Mouse (Mus musculus) ES-CJ7 (cell line): ENCODE data around the gene Frmd7.

Experiments
- DNase-seq: peaks from one replicate; pipeline ENCODE4 v3.0.0; 2011; ENCODE audit warnings: low read depth, low spot score

The Frmd7 gene

DNA sequence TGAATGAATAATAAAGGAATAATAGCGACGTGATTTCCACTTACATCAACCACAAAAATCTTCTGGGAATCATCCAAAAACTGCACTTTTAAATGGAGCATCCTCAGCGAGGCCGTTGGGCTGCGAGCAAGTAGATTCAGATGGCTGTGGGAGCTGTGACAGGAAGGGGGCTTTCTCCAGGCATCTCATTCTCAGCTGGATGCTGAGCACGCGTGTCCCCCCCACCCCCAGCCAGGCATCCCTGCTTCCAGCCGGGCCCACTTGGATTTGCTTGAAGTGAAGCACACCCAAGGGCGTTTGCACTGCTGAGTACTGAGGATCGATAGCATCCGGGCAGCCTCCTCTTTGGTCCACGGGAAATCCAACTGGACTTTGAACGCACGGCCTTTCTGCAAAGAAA is at the start of gene Frmd7:
Frmd7 (minus strand) TSS at position 101 of the 400 bp plus-strand sequence.
- no peak for DNase-seq

DNA sequence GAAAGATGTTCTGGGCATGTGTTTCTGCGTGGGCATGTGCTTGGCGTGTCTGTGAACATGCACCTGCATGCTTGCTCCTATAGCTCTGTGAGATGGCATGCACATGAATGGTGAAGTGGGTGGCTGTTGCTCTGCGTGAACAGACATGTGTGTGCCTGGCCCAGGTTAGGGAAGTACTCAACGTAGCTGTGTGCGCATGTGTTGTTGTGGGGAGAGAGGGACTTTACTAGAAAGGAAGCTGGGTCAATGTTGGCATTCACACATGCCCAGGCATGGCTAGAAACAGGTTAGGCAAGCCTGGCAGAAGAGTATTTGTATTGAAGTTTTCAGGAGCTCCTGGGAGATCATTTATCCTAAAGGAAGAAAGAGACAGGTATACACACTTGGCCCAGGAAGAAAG is 48.8 kb upstream of the Frmd7 start:
- no peak for DNase-seq

DNA sequence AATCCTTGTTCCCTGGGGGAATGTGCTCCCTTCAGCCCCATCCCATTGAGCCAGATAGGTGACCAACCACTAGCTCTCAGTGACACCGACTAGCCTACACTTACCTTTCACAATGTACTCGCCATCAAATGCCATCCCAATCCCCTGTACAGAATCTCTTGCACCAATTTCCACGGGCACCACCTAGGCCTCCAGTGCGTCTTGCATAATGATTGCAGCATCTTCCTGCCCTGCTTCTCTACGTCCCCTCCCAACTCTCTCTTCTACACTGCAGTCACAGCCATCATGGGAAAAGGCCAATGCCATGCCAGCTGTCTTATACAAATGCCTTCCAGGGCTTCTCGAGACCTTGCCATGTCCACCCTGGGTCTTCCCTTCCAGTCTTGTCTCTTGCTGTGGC is 47.4 kb upstream of the Frmd7 start:
- no peak for DNase-seq

DNA sequence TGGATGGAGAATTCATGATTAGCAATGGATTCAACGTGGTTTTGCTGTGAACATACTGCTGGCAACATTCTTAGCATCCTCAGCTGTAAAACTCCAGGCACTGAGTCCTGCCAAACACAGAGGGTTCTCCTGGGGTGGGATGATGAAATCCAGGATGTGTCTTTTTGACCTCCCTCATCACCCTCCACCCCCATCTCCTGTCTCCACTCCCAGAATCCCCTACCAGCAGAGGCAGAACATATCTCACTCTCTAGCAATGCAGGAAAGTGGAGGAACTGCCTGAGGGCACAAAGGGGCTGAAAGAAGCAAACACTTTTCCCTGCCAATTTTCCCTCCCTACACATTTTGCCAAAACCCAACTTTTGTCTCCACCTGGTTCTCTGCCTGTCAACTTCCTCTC is 46.1 kb upstream of the Frmd7 start:
- DNase-seq: no peak

DNA sequence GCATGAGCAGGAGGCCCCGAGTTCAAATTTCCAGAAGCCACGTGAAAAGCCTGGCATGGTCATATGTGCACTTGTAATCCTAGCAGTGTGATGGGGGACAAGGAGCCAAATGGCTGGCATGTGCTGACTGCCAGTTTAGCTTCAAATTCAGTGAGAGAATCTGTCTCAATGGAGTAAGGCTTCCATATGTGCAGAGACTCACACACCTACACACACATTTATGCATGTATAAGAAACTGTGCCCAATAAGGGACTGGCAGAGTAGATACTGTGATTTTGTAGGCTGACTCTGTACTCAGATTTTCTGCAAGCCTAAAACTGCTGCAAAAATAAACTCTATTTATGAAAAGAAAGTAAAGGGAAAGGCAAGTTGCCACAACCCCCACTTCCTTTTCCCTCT is 35.9 kb upstream of the Frmd7 start:
- no peak for DNase-seq

DNA sequence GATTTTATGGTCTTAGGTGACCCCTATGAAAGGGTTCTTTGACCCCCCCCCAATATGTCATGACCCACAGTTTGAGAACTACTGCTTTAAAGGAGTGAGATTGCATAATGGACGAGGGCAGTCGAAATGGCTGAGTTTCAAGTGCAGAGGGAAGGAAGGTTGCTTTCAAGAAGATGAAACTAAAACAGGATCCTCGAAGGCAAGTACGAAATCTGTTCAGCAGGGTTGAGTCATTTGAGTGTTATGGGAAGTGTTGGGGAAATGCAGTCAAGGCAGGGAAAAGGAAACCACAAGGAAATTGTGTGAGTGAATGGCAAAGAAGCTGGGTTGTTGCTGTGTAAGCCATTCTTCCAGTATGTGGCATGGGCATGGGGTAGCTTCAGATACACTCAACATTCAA is 29.6 kb upstream of the Frmd7 start:
- DNase-seq: no peak

DNA sequence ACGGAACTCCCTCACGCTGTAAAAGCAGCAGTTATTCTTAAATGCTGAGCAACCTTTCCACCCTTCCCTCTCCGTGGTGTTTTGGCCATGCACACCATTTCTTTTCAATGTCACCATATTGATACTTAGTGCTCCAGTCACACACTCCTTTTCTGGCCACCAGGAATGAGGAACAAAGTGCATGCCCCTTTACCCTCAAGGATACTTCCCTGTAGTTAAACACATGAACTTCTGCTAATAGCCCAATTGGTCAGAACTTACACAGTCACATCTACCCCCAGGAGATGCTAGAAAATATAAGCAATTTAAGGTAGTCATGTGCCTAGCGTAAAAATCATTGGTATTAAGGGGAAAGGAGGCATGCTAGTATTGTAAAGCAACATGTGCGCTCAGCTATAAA is 27.4 kb upstream of the Frmd7 start:
- no peak for DNase-seq

DNA sequence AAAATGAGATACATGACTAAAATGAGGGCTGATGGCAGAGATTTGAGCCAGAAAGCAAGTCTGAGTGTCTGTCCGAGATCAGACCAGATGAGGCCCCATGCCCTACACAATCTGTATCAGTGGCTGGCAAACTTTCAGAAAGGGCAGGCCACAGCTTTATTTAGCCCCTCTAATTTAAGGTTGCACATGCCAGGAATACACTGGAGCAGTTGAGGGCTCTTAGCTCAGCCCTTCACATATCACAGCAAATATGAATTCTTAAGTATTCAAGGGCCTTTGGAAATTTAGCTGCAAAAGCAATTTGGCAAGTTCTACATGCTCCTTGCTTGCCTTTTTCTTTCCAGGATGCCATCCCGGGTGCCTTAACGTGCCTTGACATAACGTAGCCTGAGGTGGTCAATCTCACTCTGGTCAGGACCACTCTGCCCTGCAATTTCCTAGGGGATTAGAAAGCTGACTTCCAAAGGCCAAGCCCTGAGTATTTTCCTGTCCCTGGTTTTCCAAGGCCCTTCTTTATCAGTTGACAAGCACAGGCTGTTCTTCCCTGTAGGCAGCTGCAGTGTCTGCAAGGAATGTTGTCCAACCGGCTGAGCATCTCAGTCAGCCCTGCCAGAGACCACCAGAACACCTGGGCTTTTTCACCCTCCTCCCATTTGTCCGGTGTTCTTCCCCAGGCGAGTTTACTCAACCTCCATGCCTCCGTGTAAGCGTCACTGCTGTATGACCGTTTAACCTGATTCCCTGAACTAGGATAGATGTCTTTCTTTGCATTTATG is 25.8 kb upstream of the Frmd7 start:
- DNase-seq: no peak

DNA sequence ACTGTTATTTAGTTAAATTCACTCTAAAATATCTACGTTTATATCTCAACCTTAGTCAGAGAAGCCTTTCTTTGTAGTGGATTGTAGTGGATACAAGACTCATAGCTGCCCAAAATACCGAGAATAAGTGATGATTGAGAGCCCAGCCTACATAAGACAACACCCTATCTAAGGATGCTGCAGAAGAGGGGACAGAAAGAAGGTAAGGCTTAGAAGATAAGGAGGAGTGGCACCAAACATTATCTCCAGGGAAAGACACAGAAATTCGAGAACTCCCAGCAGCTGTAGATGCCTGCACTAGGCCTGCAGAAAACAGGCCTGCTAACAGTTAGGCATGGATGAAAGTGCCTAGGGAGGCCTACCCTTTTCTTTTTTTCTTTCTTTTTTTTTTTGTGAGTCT is 22.6 kb upstream of the Frmd7 start:
- no peak for DNase-seq

DNA sequence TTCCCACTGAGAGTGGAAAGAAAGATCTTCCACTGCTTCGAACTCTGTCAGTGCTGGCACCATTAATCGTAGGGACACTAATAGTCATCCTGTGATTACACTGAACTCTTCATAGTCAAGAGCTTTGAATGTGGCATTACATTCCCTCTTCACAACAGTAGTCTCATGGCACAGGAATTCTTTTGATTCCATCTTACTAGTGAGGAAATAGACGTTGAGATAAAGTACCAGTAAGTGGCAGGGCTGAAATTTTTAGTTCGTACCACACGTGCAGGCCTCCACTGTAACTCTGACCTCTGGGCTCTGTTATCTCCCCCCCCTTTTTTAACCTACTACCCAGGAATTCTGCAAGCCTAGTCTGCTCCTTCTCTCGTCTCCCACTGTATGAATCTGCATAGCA is 20.4 kb upstream of the Frmd7 start:
- no peak for DNase-seq

DNA sequence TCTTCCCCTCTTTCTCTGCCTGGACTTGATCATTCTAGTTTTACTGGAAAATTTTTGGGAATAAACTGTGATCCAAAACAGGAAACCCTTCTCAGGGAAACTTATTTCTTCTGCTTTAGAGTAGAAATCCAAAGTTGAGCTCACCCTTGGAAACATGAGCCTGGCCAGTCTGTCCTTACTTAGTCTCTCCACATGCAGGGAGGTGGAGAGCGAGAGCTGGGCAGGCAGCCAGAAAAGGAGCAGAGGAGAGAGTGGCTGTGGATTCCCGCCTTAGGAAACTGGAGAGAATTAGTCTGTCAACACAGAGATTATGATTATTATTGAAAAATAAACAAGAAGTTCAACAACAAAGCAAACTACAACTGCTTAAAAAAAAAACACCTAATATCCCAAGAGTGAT is 6.1 kb upstream of the Frmd7 start:
- DNase-seq: no peak

DNA sequence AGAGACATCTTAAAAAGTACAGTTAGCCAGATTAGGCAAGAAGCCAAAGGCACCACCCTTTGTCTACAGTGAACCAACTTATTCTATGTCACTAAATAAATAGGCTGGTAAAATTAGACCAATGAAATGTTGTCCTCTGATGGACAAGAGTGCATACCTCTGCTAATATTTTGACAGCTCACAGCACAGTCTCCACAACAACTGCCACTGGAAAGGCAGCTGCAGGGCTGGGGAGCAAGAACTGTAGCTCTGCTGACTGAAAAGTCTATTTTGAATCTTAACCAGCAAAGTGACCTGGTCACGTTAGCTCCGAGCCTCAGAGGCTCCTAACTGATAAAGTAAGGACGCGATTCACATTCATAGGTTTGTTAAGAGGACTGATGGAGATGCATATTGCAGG is 5.6 kb upstream of the Frmd7 start:
- no peak for DNase-seq

DNA sequence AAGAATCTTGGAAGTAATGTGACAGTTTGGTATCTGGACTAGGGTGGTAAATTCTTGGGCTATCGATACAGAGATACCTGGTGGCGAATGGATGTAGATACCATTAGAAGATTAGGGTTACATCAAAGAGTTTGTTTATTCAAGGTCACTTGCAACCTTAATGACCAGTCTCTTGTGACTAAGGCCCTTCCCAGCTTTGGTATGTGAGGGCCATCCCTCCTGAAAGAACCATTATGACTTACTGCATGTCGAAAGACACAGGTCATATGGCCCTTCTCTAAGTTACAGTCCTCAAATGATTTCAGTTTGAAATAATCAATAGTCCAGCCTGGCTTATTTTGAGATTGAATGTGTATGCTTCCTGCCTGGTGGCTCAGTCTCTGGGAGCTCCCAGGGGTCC is 5.4 kb downstream of the Frmd7 start:
- DNase-seq: no peak

DNA sequence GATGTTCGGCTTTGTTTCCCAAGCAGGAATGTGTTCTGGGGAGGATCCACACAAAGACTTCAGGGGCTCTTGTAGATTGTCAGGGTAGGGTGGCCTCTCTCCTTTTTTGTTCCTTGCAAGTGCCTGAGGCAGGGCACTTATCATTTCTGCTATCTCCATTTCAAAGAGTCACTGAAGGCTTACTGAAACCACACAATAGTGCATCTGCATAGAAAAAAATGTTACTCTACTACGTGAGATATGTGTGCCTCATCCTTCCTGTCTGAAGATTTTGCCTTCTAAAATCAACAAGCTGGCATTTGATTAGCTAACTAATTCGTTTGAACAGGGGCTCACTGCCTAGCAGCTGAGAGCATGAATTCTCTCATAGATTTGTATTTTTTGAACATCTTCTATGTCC is 12.2 kb downstream of the Frmd7 start:
- no peak for DNase-seq

DNA sequence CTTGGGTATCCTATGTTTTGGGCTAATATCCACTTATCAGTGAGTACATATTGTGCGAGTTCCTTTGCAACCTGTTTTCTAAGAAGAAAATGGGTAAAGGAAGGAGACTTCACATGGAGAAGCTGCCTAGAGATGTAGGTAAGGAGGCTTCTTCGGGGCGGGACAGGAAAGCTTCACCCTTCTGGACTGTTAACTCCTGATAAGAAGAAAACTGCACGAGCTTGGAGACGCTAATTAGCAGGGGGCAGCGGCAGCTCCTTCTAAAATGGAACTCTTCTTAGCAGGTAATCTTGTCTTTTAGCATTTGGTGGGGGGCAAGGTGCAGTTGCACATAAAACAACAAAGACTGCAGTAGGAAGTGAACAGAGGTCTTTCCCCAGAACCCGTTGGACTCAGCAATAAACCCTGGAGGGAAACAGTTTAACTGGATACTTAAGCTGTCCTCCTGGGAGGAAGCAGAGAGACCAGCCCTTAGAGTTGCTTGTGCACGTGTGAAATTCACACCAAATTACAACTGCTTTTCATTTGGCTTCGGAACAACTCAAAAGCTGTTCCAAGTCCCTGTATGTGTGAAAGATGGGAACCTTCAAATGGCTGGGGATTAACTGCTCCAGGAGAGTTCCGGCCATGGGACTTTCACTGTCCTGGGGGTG is 15.5 kb downstream of the Frmd7 start:
- DNase-seq: no peak

DNA sequence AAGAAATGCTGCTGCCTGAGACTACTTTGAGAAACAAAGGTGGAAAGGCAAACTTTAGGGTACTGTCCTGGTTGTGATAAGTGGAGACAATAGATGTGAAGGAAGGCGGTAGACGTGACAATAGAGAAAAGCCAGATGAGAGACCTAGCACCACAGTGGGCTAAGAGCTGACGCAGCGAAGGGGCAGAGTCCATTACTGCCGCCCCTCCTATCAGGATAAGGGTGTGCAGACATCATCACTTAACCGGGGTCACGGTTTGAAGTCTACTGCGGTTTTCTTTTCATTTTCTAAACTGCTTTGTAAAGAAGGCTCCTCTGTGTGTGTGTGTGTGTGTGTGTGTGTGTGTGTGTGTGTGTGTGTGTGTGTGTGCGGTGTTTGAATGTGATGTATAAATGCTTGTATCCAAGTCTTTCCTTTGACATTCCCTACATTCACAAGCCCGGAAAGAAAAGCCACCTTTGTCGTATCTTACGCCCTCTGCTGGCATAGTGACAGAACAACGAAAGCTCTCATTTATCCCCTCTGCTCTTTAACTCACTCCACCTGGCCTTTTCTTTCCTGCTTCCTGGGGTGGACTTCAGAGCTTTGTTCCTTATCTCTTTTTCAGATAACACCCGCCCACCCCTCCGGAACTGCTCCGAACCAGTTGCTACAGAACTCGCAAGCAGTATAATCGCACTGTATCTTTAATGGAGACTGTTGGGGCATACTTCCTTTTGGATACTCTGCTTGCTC is 17.7 kb downstream of the Frmd7 start:
- peak; percentile 38 for DNase-seq

DNA sequence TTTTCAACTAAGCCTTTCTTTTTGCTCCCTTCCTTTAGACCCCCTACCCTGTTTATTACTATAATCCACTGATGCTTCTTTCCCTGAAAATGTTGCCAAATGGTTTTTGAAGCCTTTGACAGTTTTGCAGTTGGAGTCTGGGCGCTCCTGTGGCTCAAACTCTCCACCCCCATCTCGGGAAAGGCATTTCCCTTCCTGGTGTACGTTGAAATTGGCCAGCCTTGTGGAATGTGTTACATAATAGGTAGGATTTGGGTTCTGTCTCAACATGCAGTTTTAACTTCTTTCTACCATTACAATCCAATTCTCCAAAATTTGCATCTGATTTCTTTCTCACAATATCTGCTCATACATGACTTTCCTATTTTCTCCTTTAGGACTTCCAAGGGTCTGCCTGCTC is 23.8 kb downstream of the Frmd7 start:
- no peak for DNase-seq

DNA sequence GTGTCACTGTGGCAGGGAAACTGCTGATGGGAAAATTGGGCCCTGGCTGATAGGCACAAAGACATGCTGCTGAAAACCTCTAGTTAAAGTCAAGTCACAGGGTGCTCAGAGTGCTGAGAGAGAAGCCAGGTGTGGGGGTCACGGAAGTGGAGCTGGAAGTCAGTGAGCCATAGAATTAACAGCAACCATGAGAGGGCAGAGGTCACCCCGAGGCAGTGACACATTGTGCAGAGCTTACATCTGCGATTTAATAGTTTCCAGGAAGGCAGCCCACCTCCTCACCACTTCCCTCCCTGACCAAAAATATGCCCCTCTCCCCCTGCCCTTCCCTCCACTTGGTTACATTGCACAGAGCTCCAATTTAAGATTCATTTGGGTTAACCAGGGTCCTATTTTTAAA is 25.1 kb downstream of the Frmd7 start:
- DNase-seq: no peak

DNA sequence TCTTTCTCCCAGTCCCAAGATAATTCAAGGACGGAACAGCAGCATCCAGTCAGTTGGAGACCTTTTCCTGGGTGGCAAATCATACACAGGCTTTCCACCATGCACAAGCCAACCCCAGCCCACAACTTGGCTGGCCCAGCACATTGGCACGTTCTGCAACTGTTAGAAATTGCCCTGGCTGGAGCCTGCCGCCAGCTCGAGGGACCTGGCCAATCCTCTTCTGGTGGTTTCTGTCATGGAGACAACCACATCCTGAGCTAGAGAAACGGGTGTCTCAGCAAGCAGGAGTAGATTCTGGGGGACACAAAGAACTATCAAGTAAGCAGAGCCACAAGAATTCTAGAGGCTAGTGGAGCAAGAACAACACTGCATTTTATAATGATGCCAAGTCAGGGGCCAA is 32.6 kb downstream of the Frmd7 start:
- DNase-seq: no peak

DNA sequence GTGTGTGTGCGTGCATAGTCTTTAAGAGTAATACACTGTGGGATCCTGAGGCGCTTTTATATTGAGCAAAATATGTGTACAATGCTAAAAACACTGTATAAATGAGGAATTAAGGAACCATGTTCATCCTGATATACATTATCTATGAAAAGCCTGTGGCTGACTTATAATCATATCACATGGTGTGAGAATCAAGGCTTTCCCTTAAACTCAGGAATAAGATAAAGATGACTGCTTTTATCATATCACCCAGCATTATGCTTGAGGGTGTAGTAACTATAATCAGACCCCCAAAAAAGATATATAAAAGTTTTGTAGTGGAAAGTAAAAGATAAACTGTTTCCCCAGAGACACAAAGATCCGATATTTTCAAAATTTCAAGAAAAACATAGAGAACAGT is 39.0 kb downstream of the Frmd7 start:
- no peak for DNase-seq

DNA sequence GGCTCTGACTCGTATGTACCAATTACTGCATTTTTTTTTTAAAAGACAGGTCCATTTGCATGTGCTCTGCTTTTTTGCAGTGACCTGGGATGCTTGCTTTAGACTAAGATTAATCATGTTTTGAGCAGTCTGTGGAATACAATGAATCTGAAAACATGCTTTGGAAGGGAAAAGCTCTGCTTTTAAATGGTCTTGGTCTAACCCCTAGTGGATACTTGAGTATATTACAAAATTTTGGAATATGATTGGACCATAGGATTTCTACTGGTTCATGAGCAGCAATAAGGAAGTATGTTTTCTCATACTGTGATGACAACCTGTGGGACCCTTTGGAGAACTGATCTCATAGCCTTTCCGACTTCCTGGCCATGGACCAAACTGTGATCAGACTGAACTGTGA is 54.5 kb downstream of the Frmd7 start:
- DNase-seq: no peak

DNA sequence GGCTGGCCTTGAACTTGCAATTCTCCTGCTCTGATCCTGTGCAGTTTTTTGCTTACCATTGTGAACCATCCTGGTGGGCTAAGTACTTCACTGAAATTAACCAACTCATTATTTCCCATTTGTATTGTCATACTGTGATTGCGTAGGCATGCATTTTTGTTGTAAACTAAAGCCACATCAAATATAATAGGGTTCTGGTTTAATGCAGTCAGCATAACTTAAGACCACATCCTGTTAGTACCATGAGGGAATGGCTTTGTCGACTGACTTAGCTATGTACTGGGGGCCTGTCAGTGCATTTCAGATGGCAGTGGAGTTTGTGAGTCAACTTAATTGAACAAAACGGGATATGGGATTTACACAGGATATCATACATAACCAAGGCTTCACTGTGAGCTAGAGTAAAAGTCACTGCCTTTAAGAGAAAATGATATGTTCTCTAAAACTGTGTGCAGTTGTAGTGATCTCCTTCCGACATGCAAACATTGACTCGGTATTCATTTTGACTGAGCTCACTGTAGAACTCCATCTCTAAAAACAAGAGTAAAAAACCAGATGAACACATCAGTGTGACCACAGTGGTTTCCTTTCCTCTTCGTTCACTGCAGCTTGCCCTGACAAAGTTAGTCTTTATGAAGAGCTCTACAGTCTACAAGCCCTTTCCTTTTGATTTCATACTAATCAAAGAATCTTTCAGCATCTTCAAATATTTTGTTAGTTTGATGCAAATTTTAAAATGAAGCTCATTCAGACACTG is 68.1 kb downstream of the Frmd7 start:
- DNase-seq: no peak
